Mouse (Mus musculus) midbrain, embryonic 12.5 days (tissue): ENCODE results near the gene Dnmt3l. TPM values are rescaled to one million over a fixed set of nuclear protein-coding genes. Genes with fewer than 3 reads are reported as not detected.
"Not testable (repeated sequence)": the region's sequence is repeated elsewhere in the genome, so short reads cannot be mapped to it uniquely, and the experiment has no call there.

Source experiments
- ATAC-seq: fragments of 200-750 bp; cut with Nextera tagmentation; 2 replicates; pipeline ENCODE4 v1.8.0; 2017; ENCODE audit warnings: low read depth, moderate TSS enrichment, moderate library complexity; ENCODE audit not compliant: low FRiP score
- H3K27ac ChIP-seq: fragments of 300-500 bp; sonication (generic); replicated peaks from 2 replicates; pipeline ENCODE4 v1.5.1; 2016; ENCODE audit warnings: mild to moderate bottlenecking
- H3K27me3 ChIP-seq: fragments of 300-500 bp; sonication (generic); 2 replicates; pipeline ENCODE4 v1.6.1; 2016; ENCODE audit warnings: mild to moderate bottlenecking
- H3K36me3 ChIP-seq: fragments of 300-500 bp; sonication (generic); 2 replicates; pipeline ENCODE4 v1.6.1; 2016
- H3K4me1 ChIP-seq: fragments of 300-500 bp; sonication (generic); 2 replicates; pipeline ENCODE4 v1.6.1; 2016
- H3K4me2 ChIP-seq: fragments of 300-500 bp; sonication (generic); replicated peaks from 2 replicates; pipeline ENCODE4 v1.6.1; 2016; ENCODE audit warnings: mild to moderate bottlenecking, moderate library complexity
- H3K4me3 ChIP-seq: fragments of 300-500 bp; sonication (generic); 2 replicates; pipeline ENCODE4 v1.5.1; 2016; ENCODE audit warnings: mild to moderate bottlenecking
- H3K9ac ChIP-seq: fragments of 300-500 bp; sonication (generic); replicated peaks from 2 replicates; pipeline ENCODE4 v1.6.1; 2016; ENCODE audit warnings: mild to moderate bottlenecking, moderate library complexity
- H3K9me3 ChIP-seq: fragments of 300-500 bp; sonication (generic); 2 replicates; pipeline ENCODE4 v1.6.1; 2016; ENCODE audit warnings: mild to moderate bottlenecking
- WGBS: fragments of 180-500 bp; shearing (Covaris S2); methylation state at CpG from one replicate; pipeline ENCODE4 v1.1.7; 2016; 5-methylcytosine and 5-hydroxymethylcytosine counted together
- polyA plus RNA-seq: library from polyadenylated mRNA; unstranded; fragments of >200 nt; fragmentation: Nextera tagmentation; extraction: Ambion mirVana; gene quantifications from 2 replicates; pipeline ENCODE4 v1.2.1, GENCODE M21; 2016

Dnmt3l gene
- polyA plus RNA-seq, 1 experiment from 2014 or later = not detected

- ATAC-seq = no peak
- H3K4me1 ChIP-seq = no peaks in the 10 kb centered on the region
- no peaks in the 10 kb centered on the region for H3K27me3 ChIP-seq
- no peak overlapping the region for H3K27ac ChIP-seq
- no peaks in the 10 kb centered on the region for H3K36me3 ChIP-seq
- no peaks in the 10 kb centered on the region for H3K9me3 ChIP-seq
- H3K4me2 ChIP-seq = no peak overlapping the region
- H3K9ac ChIP-seq = no peak overlapping the region
- no peak overlapping the region for H3K4me3 ChIP-seq
- WGBS = 86% methylated on average over 4 of the region's 4 CpGs
These were observed 49.2 kb downstream of the Dnmt3l start for GRCm38 (mm10) chr10:78090706-78091491.

GRCm38 (mm10) chr10:78091865-78092724 is 50.3 kb downstream of the Dnmt3l start:
- H3K9ac ChIP-seq = no peak overlapping the region
- no peak overlapping the region for H3K27ac ChIP-seq
- H3K27me3 ChIP-seq = no peaks in the 10 kb centered on the region
- no peaks in the 10 kb centered on the region for H3K9me3 ChIP-seq
- H3K36me3 ChIP-seq = no peaks in the 10 kb centered on the region
- H3K4me2 ChIP-seq = no peak overlapping the region
- H3K4me1 ChIP-seq = no peaks in the 10 kb centered on the region
- ATAC-seq = no peak
- WGBS = 87% methylated on average over 23 of the region's 23 CpGs
- H3K4me3 ChIP-seq = no peak overlapping the region

- WGBS = 90% methylated on average over 13 of the region's 13 CpGs
- no peaks in the 10 kb centered on the region for H3K36me3 ChIP-seq
- no peaks in the 10 kb centered on the region for H3K9me3 ChIP-seq
- H3K4me2 ChIP-seq = no peak overlapping the region
- no peak for ATAC-seq
- H3K27ac ChIP-seq = no peak overlapping the region
- no peaks in the 10 kb centered on the region for H3K4me1 ChIP-seq
- no peaks in the 10 kb centered on the region for H3K27me3 ChIP-seq
- no peak overlapping the region for H3K4me3 ChIP-seq
- H3K9ac ChIP-seq = no peak overlapping the region
These were observed 50.9 kb downstream of the Dnmt3l start for GRCm38 (mm10) chr10:78092725-78093029.

GRCm38 (mm10) chr10:78095221-78095620 is 53.5 kb downstream of the Dnmt3l start:
- ATAC-seq = no peak
- no peak overlapping the region for H3K27ac ChIP-seq
- H3K4me1 ChIP-seq = no peaks in the 10 kb centered on the region
- H3K36me3 ChIP-seq = no peaks in the 10 kb centered on the region
- no peaks in the 10 kb centered on the region for H3K27me3 ChIP-seq
- H3K9ac ChIP-seq = no peak overlapping the region
- H3K4me3 ChIP-seq = no peak overlapping the region
- H3K9me3 ChIP-seq = no peaks in the 10 kb centered on the region
- no peak overlapping the region for H3K4me2 ChIP-seq

GRCm38 (mm10) chr10:78095954-78096931 is 54.5 kb downstream of the Dnmt3l start:
- 0 out of 2 replicates have a peak, but pooled peaks cover 1% of the 10 kb centered on the region for H3K4me1 ChIP-seq
- no peak for ATAC-seq
- 86% methylated on average over 5 of the region's 5 CpGs for WGBS

GRCm38 (mm10) chr10:78099860-78100259 is 58.1 kb downstream of the Dnmt3l start:
- not testable (repeated sequence) for H3K9ac ChIP-seq, H3K4me2 ChIP-seq, H3K27me3 ChIP-seq, H3K4me1 ChIP-seq, H3K36me3 ChIP-seq, H3K4me3 ChIP-seq, ATAC-seq, H3K9me3 ChIP-seq, H3K27ac ChIP-seq

More at GRCm38 (mm10) chr10:78095954-78096931, 54.5 kb downstream of the Dnmt3l start:
- Histone ChIP-seq H3K9me3 (no peaks in the 10 kb centered on the region), H3K4me2 (no peak overlapping the region), H3K36me3 (no peaks in the 10 kb centered on the region), H3K27me3 (no peaks in the 10 kb centered on the region), H3K27ac (no peak overlapping the region), H3K4me3 (no peak overlapping the region), H3K9ac (no peak overlapping the region)

- Histone ChIP-seq H3K4me3 (peak overlapping the region; percentile 32), H3K4me2 (peak overlapping the region; percentile 49), H3K9ac (0 out of 2 replicates have a peak overlapping the region, but pooled peaks have one; percentile 34), H3K36me3 (no peaks in the 10 kb centered on the region), H3K27ac (no peak overlapping the region), H3K4me1 (0 out of 2 replicates have a peak, but pooled peaks cover 5% of the 10 kb centered on the region), H3K9me3 (no peaks in the 10 kb centered on the region), H3K27me3 (no peaks in the 10 kb centered on the region)
- ATAC-seq = peak; percentile 66; the same call in 1 of the 2 replicates
- 35% methylated on average over 16 of the region's 16 CpGs for WGBS
These were observed 59.4 kb downstream of the Dnmt3l start for GRCm38 (mm10) chr10:78100989-78101780.

- Histone ChIP-seq H3K9me3 (no peaks in the 10 kb centered on the region), H3K27me3 (no peaks in the 10 kb centered on the region), H3K4me3 (no peak overlapping the region), H3K36me3 (no peaks in the 10 kb centered on the region), H3K4me1 (0 out of 2 replicates have a peak, but pooled peaks cover 5% of the 10 kb centered on the region), H3K9ac (no peak overlapping the region), H3K4me2 (no peak overlapping the region), H3K27ac (no peak overlapping the region)
- WGBS = 89% methylated on average over 11 of the region's 11 CpGs
- ATAC-seq = no peak
These were observed 63.1 kb downstream of the Dnmt3l start for GRCm38 (mm10) chr10:78104555-78105490.

GRCm38 (mm10) chr10:78105548-78105947 is 63.8 kb downstream of the Dnmt3l start:
- no peak overlapping the region for H3K27ac ChIP-seq
- 0 out of 2 replicates have a peak, but pooled peaks cover 5% of the 10 kb centered on the region for H3K4me1 ChIP-seq
- H3K4me2 ChIP-seq = no peak overlapping the region
- H3K27me3 ChIP-seq = no peaks in the 10 kb centered on the region
- no peaks in the 10 kb centered on the region for H3K9me3 ChIP-seq
- no peak for ATAC-seq
- WGBS = 85% methylated on average over 12 of the region's 12 CpGs
- H3K9ac ChIP-seq = no peak overlapping the region
- no peak overlapping the region for H3K4me3 ChIP-seq
- no peaks in the 10 kb centered on the region for H3K36me3 ChIP-seq
